Mouse (Mus musculus) testis, adult 2 months (tissue): ENCODE results near the gene Dnah12. TPM values are rescaled to one million over a fixed set of nuclear protein-coding genes. Genes with fewer than 3 reads are reported as not detected.
"Not testable (repeated sequence)": the region's sequence is repeated elsewhere in the genome, so short reads cannot be mapped to it uniquely, and the experiment has no call there.

Experiments used
- H3K27ac ChIP-seq: fragments of 200-500 bp; 2 replicates; pipeline ENCODE4 v1.5.1; 2012; ENCODE audit warnings: low read depth, low read length; ENCODE audit not compliant: control insufficient read depth, insufficient read depth
- H3K27me3 ChIP-seq: fragments of 200-500 bp; 2 replicates; pipeline ENCODE4 v1.6.1; 2012; ENCODE audit warnings: mild to moderate bottlenecking, low read length, moderate library complexity; ENCODE audit not compliant: control insufficient read depth, insufficient read depth
- H3K36me3 ChIP-seq: fragments of 200-500 bp; 2 replicates; pipeline ENCODE4 v1.6.1; 2012; ENCODE audit warnings: mild to moderate bottlenecking, low read length; ENCODE audit not compliant: control insufficient read depth, insufficient read depth
- H3K4me1 ChIP-seq: fragments of 200-500 bp; 2 replicates; pipeline ENCODE4 v1.6.1; 2012; ENCODE audit warnings: low read length; ENCODE audit not compliant: control insufficient read depth, insufficient read depth
- H3K4me3 ChIP-seq: fragments of 200-500 bp; 2 replicates; pipeline ENCODE4 v1.5.1; 2012; ENCODE audit warnings: low read depth, mild to moderate bottlenecking, low read length, moderate library complexity, mixed read lengths; ENCODE audit not compliant: control insufficient read depth
- CTCF ChIP-seq: fragments of 200-500 bp; IDR thresholded peaks from 2 replicates; pipeline ENCODE4 v1.5.1; 2012; ENCODE audit warnings: low read depth, mild to moderate bottlenecking, inconsistent platforms, low read length, moderate library complexity; ENCODE audit not compliant: control insufficient read depth, insufficient read depth, insufficient replicate concordance
- POLR2A ChIP-seq: fragments of 200-500 bp; IDR thresholded peaks from 2 replicates; pipeline ENCODE4 v1.6.1; 2012; ENCODE audit warnings: low read depth, mild to moderate bottlenecking, inconsistent platforms, low read length, moderate library complexity; ENCODE audit not compliant: control insufficient read depth
- polyA plus RNA-seq: library from polyadenylated mRNA; depleted of rRNA; stranded (reverse); fragments of >200 nt; gene quantifications from 2 replicates; pipeline ENCODE4 v1.2.3, GENCODE M21; 2012

Gene Dnah12
- polyA plus RNA-seq, 1 experiment, result 7.4 TPM

- Histone ChIP-seq H3K4me1 (peaks cover 3% of the 10 kb centered on the region), H3K27ac (no peak overlapping the region), H3K36me3 (no peaks in the 10 kb centered on the region), H3K4me3 (no peak overlapping the region), H3K27me3 (no peaks in the 10 kb centered on the region)
- TF ChIP-seq CTCF, result no peak
- TF ChIP-seq POLR2A, result no peak
Measured at GRCm38 (mm10) chr14:26663851-26664250, 29.2 kb upstream of the Dnah12 start.

- Histone ChIP-seq H3K4me1 (peaks cover 4% of the 10 kb centered on the region), H3K27ac (no peak overlapping the region), H3K4me3 (peak overlapping the region; percentile 99), H3K27me3 (no peaks in the 10 kb centered on the region), H3K36me3 (no peaks in the 10 kb centered on the region)
- no peak for TF ChIP-seq CTCF
- no peak for TF ChIP-seq POLR2A
Measured at GRCm38 (mm10) chr14:26667991-26668370, 25.1 kb upstream of the Dnah12 start.

GRCm38 (mm10) chr14:26668371-26669291, 24.4 kb upstream of the Dnah12 start:
- no peaks in the 10 kb centered on the region for H3K27me3 ChIP-seq
- no peak for TF ChIP-seq POLR2A
- TF ChIP-seq CTCF, result no peak
- H3K27ac ChIP-seq, result peak overlapping the region; percentile 98
- peaks cover 4% of the 10 kb centered on the region for H3K4me1 ChIP-seq
- no peaks in the 10 kb centered on the region for H3K36me3 ChIP-seq
- peak overlapping the region; percentile 99 for H3K4me3 ChIP-seq

GRCm38 (mm10) chr14:26669292-26670073, 23.6 kb upstream of the Dnah12 start, which contains the start of gene Pde12:
Pde12 (minus strand) TSS chr14:26669883.
- peak within 1 kb of the TSS; percentile 99 for H3K4me3 ChIP-seq
- no peaks in the 10 kb centered on the region for H3K27me3 ChIP-seq
- peak within 1 kb of the TSS; percentile 98 for H3K27ac ChIP-seq
- peaks cover 4% of the 10 kb centered on the region for H3K4me1 ChIP-seq
- H3K36me3 ChIP-seq, result no peaks in the 10 kb centered on the region
- peak; percentile 64 for TF ChIP-seq POLR2A
- no peak for TF ChIP-seq CTCF

GRCm38 (mm10) chr14:26670964-26671363, 22.1 kb upstream of the Dnah12 start:
- no peaks in the 10 kb centered on the region for H3K36me3 ChIP-seq
- no peak overlapping the region for H3K27ac ChIP-seq
- no peak for TF ChIP-seq POLR2A
- TF ChIP-seq CTCF, result no peak
- peaks cover 4% of the 10 kb centered on the region for H3K4me1 ChIP-seq
- H3K4me3 ChIP-seq, result no peak overlapping the region
- no peaks in the 10 kb centered on the region for H3K27me3 ChIP-seq

- H3K36me3 ChIP-seq, H3K27me3 ChIP-seq, H3K4me3 ChIP-seq, H3K4me1 ChIP-seq, H3K27ac ChIP-seq: not testable (repeated sequence)
Measured at GRCm38 (mm10) chr14:26671870-26672615, 21.0 kb upstream of the Dnah12 start.

- not testable (repeated sequence) for H3K4me1 ChIP-seq, H3K27me3 ChIP-seq, H3K27ac ChIP-seq, H3K4me3 ChIP-seq, H3K36me3 ChIP-seq
Measured at GRCm38 (mm10) chr14:26674476-26675169, 18.5 kb upstream of the Dnah12 start.
